Mouse (Mus musculus): ENCODE data around the gene Phlda2. TPM values are rescaled to one million over a fixed set of nuclear protein-coding genes. Genes with fewer than 3 reads are reported as not detected.

Phlda2 gene
- polyA plus RNA-seq, 1 experiment from 2014 or later: 7.3 TPM

- 41% methylated on average over 18 of the region's 32 CpGs for WGBS
- peak; percentile 53 for ATAC-seq (ENCODE audit: insufficient number of reproducible peaks, insufficient read depth, low FRiP score, low TSS enrichment)
- H3K27me3 ChIP-seq: 0 out of 2 replicates have a peak, but pooled peaks cover 4% of the 10 kb centered on the region
- H3K4me1 ChIP-seq: peaks cover 20% of the 10 kb centered on the region
- peak overlapping the region; percentile 30 for H3K27ac ChIP-seq
- no peak overlapping the region for H3K9ac ChIP-seq
- H3K4me2 ChIP-seq (replicated peaks): peak overlapping the region; percentile 35
- 0 out of 2 replicates have a peak, but pooled peaks cover 3% of the 10 kb centered on the region for H3K36me3 ChIP-seq
- H3K4me3 ChIP-seq: peak overlapping the region; percentile 64; the same call in 1 of the 2 replicates
- H3K9me3 ChIP-seq: peaks cover 26% of the 10 kb centered on the region
Measured at GRCm38 (mm10) chr7:143461294-143461870, 41.6 kb downstream of the Phlda2 start.

DNA sequence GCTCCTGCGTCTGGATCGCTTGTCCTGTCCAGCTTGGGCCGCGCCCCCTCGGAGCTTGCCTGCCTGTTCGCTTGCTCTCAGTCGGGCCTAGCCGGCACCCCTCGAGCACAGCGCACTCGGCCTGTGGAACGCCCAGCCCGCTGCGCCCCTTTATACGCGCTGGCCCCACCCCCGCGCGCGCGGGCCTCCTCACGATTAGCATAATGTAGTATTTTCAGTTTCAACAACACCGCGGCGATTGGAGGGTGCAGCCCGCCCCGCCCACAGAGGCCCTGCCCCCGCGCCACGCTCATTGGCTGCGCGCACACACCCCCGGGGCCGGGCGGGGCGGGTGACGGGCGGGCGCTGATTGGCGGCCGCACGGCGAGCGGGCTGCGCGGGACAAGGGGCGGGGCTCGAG is 42.1 kb downstream of the Phlda2 start, which contains the start of gene Cdkn1c:
TSS of gene Cdkn1c (minus strand) at position 177 of the 400 bp plus-strand sequence.
- Histone ChIP-seq H3K36me3 (0 out of 2 replicates have a peak, but pooled peaks cover 3% of the 10 kb centered on the region), H3K27ac (peak within 1 kb of the TSS; percentile 88), H3K4me2 (replicated peaks) (peak within 1 kb of the TSS; percentile 56), H3K9me3 (peaks cover 26% of the 10 kb centered on the region), H3K4me3 (peak within 1 kb of the TSS; percentile 64), H3K4me1 (peaks cover 20% of the 10 kb centered on the region), H3K9ac (peak within 1 kb of the TSS; percentile 82), H3K27me3 (0 out of 2 replicates have a peak, but pooled peaks cover 4% of the 10 kb centered on the region)
- ATAC-seq (ENCODE audit: insufficient number of reproducible peaks, insufficient read depth, low FRiP score, low TSS enrichment): peak; percentile 83
- WGBS: 37% methylated on average over 48 of the region's 48 CpGs

DNA sequence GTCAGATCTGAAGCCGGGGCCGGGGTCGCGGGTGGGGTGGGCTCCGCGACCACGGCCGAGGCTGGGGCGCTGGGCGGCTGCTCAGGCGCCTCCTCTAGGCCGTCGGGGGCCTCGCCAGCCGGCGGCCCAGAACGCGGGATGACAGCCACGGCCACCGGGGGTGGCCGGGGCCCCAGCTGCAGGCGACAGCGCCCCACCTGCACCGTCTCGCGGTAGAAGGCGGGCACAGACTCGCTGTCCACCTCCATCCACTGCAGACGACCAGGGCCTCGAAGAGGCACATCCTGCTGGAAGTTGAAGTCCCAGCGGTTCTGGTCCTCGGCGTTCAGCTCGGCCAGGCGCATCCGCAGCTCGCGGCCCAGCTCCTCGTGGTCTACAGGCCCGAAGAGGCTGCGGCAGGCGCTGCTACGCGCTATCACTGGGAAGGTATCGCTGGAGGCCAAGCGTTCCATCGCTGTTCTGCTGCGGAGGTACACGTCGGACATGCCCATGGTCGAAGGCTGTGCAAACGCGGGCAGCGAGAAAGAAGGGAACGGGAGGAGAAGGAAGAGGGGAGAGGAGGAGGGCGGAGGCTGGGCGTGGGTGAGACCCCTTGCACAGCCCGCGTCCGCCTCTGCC is 42.6 kb downstream of the Phlda2 start:
- Histone ChIP-seq H3K9me3 (peaks cover 26% of the 10 kb centered on the region), H3K27ac (peak overlapping the region; percentile 88), H3K4me3 (peak overlapping the region; percentile 64), H3K27me3 (0 out of 2 replicates have a peak, but pooled peaks cover 4% of the 10 kb centered on the region), H3K9ac (peak overlapping the region; percentile 82), H3K4me2 (replicated peaks) (peak overlapping the region; percentile 56), H3K36me3 (0 out of 2 replicates have a peak, but pooled peaks cover 3% of the 10 kb centered on the region), H3K4me1 (peaks cover 17% of the 10 kb centered on the region)
- 35% methylated on average over 58 of the region's 60 CpGs for WGBS
- ATAC-seq (ENCODE audit: insufficient number of reproducible peaks, insufficient read depth, low FRiP score, low TSS enrichment): no peak

DNA sequence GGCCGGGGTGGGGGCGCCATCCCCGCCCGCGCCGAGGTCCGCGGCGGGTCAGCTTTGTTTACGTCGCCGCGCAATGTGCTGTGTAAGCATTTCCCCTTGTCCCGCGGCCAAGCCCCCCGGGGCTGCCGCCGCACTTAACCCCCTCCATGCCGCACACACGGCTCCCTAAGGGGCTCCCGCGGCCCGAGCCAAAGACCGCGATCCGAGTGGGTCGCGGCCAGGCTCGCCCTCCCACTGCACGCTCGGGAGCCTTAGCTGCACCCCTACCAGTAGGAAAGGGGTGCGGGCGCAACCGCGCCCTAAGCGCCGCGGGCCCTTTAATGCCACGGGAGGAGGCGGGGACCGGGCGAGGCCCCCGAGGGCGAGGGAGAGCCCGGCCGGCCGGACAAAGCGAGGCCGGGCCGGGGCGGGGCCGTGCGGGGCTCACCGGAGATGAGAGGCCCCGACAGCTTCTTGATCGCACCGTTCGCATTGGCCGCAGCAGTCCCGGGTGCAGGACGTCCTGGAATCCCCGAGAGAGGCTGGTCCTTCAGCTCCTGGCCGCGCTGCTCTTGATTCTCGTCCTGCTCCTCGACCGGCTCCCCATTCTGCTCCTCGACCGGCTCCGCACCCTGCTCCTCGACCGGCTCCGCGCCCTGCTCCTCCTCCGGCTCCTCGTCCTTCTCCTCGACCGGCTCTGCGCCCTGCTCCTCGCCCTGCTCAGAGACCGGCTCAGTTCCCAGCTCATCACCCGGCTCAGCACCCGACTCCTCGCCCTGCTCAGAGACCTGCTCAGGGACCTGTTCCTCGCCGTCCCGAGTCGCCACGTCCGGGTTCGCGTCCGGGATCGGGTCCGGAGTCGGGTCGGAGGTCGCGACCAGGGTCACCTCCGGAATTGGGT is 43.4 kb downstream of the Phlda2 start:
- peaks cover 26% of the 10 kb centered on the region for H3K9me3 ChIP-seq
- peak overlapping the region; percentile 64 for H3K4me3 ChIP-seq
- 0 out of 2 replicates have a peak, but pooled peaks cover 4% of the 10 kb centered on the region for H3K27me3 ChIP-seq
- H3K9ac ChIP-seq: peak overlapping the region; percentile 82
- 31% methylated on average over 95 of the region's 100 CpGs for WGBS
- peaks cover 14% of the 10 kb centered on the region for H3K4me1 ChIP-seq
- peak overlapping the region; percentile 56 for H3K4me2 ChIP-seq (replicated peaks)
- 0 out of 2 replicates have a peak, but pooled peaks cover 3% of the 10 kb centered on the region for H3K36me3 ChIP-seq
- peak overlapping the region; percentile 88 for H3K27ac ChIP-seq
- no peak for ATAC-seq (ENCODE audit: insufficient number of reproducible peaks, insufficient read depth, low FRiP score, low TSS enrichment)

DNA sequence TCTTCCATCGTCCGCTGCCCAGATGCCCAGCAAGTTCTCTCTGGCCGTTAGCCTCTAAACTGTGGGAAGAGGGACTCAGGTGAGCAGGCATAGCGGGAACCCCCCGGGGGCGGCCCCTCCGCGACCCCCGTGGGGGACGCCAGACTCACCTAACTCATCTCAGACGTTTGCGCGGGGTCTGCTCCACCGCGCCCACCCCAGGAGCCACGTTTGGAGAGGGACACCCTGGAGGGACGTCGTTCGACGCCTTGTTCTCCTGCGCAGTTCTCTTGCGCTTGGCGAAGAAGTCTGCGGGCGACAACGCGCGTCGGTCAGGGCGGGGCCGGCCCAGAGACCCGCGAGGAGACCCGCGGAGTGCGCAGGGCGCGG is 44.0 kb downstream of the Phlda2 start:
- Histone ChIP-seq H3K9me3 (peaks cover 26% of the 10 kb centered on the region), H3K36me3 (0 out of 2 replicates have a peak, but pooled peaks cover 3% of the 10 kb centered on the region), H3K4me3 (peak overlapping the region; percentile 64), H3K27me3 (0 out of 2 replicates have a peak, but pooled peaks cover 4% of the 10 kb centered on the region), H3K27ac (peak overlapping the region; percentile 88), H3K9ac (peak overlapping the region; percentile 82), H3K4me1 (peaks cover 8% of the 10 kb centered on the region), H3K4me2 (replicated peaks) (peak overlapping the region; percentile 56)
- 28% methylated on average over 38 of the region's 38 CpGs for WGBS
- ATAC-seq (ENCODE audit: insufficient number of reproducible peaks, insufficient read depth, low FRiP score, low TSS enrichment): no peak

Other genes starting within 250 kb of the Phlda2 start
- 1,667 and 1,675 TPM in 2 replicates for gene Cdkn1c, start 42.1 kb downstream of the Phlda2 start, polyA plus RNA-seq (2016; fragmentation: Nextera tagmentation; extraction: Ambion mirVana)
- gene Slc22a18, start 29.4 kb downstream of the Phlda2 start, polyA plus RNA-seq (2016; fragmentation: Nextera tagmentation; extraction: Ambion mirVana): 0.60 and 1.6 TPM in 2 replicates
- gene Nap1l4, start 46.0 kb upstream of the Phlda2 start, polyA plus RNA-seq (2016; fragmentation: Nextera tagmentation; extraction: Ambion mirVana): 310 and 322 TPM in 2 replicates
- gene Cars, start 96.9 kb upstream of the Phlda2 start, polyA plus RNA-seq (2016; fragmentation: Nextera tagmentation; extraction: Ambion mirVana): 57.1 and 57.3 TPM in 2 replicates
- 0.35 and 0.45 TPM in 2 replicates for gene Tnfrsf26, start 125.6 kb upstream of the Phlda2 start, polyA plus RNA-seq (2016; fragmentation: Nextera tagmentation; extraction: Ambion mirVana)
- 11.5 and 13.6 TPM in 2 replicates for gene Tnfrsf22, start 146.5 kb upstream of the Phlda2 start, polyA plus RNA-seq (2016; fragmentation: Nextera tagmentation; extraction: Ambion mirVana)
- 0.47 and 1.1 TPM in 2 replicates for gene Tnfrsf23, start 182.7 kb upstream of the Phlda2 start, polyA plus RNA-seq (2016; fragmentation: Nextera tagmentation; extraction: Ambion mirVana)